Mouse (Mus musculus): ENCODE measurements at regions not wholly inside any gene's neighbourhood (a gene's known extent, or its start where the extent isn't known, plus 50 kb on each side); places are given as distances from the start of the nearest gene placed in this dataset.

DNA sequence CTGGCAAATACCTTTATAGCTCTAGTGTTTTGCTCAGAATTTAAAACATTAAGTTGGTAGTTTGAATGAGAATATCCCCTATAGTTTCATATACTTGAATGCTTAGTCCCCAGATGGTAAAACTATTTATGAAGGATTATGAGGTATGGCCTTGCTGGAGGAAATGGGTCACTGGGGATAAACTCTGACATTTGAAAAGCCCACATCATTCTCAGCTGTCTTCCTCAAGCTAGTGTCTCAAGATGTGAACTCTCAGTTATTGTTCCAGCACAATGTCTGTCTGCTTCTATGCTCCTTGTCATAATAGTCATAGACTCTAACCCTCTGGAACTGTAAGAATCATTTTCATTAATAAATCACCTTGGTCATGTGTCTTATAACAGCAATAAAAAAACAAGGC lies 2004.1 kb upstream of the Gm8797 start:
- no peak for DNase-seq (ENCODE audit: inconsistent age in 2 of 2, low spot score in 1 of 2)

GRCm38 (mm10) chr3:3751596-3752251 lies 1998.9 kb upstream of the Gm8797 start:
- peak in 1 of 2 experiments; percentile 53 for DNase-seq (ENCODE audit: inconsistent age in 2 of 2, low spot score in 1 of 2)

- DNase-seq (ENCODE audit: inconsistent age in 2 of 2, low spot score in 1 of 2) = no peak
Measured at GRCm38 (mm10) chr3:3761346-3761745, 1989.3 kb upstream of the Gm8797 start.

GRCm38 (mm10) chr3:3784200-3784599 lies 1966.4 kb upstream of the Gm8797 start:
- DNase-seq (ENCODE audit: inconsistent age in 2 of 2, low spot score in 1 of 2) = no peak

DNA sequence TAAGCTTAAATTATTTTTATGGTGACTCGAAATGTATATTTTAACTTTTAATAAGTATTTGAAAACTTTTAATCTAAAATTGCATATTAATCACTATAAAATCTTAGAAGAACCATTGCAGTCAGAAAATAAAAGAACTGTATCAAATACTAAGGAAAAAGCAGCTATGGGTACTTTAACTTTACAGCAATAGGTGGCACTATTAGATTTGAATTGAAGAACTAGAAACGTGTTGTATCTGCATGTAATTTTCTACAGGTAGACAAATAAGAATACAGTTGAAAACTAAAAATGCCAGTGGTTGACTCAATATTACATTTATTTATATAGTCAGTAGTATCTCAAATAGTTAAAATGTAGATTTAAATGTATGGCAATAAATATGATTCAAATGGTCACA lies 1964.6 kb upstream of the Gm8797 start:
- DNase-seq (ENCODE audit: inconsistent age in 2 of 2, low spot score in 1 of 2) = no peak

DNA sequence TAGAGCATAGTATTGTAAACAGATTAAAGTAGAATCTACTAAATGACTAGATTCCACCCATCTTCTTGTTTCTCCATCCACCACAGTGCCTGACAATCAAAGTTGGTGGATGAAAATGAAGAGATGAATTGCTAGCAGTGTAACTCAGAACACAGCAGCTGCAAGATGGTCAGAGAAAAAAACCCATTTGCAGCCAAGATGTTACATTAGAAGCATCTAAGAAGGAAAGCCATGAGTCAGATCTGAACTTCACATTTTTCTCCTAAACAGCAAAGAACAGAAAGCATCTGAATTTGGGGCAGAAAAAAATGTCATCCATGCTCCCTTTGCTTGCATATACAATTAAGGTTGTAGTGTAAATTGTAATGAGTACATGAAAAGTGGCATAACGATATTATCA lies 1942.8 kb upstream of the Gm8797 start:
- DNase-seq (ENCODE audit: inconsistent age in 2 of 2, low spot score in 1 of 2) = no peak

GRCm38 (mm10) chr3:3829020-3829419 lies 1921.6 kb upstream of the Gm8797 start:
- DNase-seq (ENCODE audit: inconsistent age in 2 of 2, low spot score in 1 of 2) = no peak

DNA sequence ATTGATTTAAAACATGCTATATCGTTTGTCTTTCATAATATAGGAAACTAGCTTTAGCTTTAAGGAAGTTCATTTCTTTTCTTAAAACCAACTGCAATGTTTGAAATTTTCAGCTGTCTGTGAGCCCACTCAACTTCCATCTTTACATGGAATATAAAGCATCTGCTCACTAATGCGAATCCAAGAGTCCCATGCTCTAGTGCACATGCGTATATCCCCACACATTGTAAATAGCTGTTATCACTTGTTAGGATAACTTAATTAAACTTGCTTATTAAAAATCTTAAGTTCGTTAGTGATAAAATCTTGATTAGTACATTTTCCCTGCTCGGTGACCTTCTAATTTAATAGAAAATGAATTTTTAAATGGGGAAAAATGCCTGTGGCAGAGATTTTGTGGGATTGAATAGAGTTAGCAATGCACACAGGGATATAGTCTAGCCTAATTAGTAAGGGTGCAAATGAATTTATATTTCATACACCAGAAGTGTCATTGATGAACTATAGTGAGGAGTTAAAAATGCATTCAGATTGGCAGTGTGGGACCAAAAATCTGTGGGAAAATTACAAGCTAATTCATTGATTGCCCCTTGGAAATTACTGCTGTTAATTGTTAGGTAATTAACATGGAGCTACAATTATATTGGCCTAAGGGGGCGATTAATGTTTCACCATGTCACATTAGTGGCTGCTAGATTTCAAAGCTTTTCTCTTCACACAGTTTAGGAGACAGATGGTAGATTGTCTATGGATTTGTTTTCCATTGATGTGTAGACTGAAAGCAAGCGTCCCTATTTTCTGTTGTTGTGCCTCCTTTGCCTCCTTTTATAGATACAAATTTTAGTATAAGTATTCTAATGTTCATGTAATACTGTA lies 1919.0 kb upstream of the Gm8797 start:
- DNase-seq (ENCODE audit: inconsistent age in 2 of 2, low spot score in 1 of 2) = no peak

Measured in adrenal gland, adult (tissue).